Mouse (Mus musculus): ENCODE measurements around the gene Adamts4. TPM values are rescaled to one million over a fixed set of nuclear protein-coding genes. Genes with fewer than 3 reads are reported as not detected.

Adamts4 gene
- 8.2 and 9.2 TPM in 2 replicates for polyA plus RNA-seq (2016; fragmentation: Nextera tagmentation; extraction: Ambion mirVana)

- H3K4me2 ChIP-seq (replicated peaks) = peak within 1 kb of the TSS; percentile 50
- H3K4me3 ChIP-seq = peak within 1 kb of the TSS; percentile 25
- H3K9ac ChIP-seq (replicated peaks) = peak within 1 kb of the TSS; percentile 26
- WGBS = 23% methylated on average over 5 of the region's 5 CpGs
- H3K9me3 ChIP-seq = no peaks in the 10 kb centered on the region
- peak within 1 kb of the TSS; percentile 60 for H3K27ac ChIP-seq (replicated peaks)
- H3K27me3 ChIP-seq = peaks cover 8% of the 10 kb centered on the region; the same call in 1 of the 2 replicates
- no peaks in the 10 kb centered on the region for H3K36me3 ChIP-seq
- no peak for ATAC-seq (ENCODE audit: low FRiP score, low read depth)
- H3K4me1 ChIP-seq = peaks cover 53% of the 10 kb centered on the region
Observed at GRCm38 (mm10) chr1:171249913-171250600, at the start of gene Adamts4. TSS of gene Adamts4 (plus strand) at chr1:171250421.

- Histone ChIP-seq H3K4me2 (replicated peaks) (no peak overlapping the region), H3K27ac (replicated peaks) (no peak overlapping the region), H3K36me3 (no peaks in the 10 kb centered on the region), H3K27me3 (peaks cover 17% of the 10 kb centered on the region), H3K4me1 (peaks cover 6% of the 10 kb centered on the region), H3K4me3 (no peak overlapping the region), H3K9ac (replicated peaks) (no peak overlapping the region), H3K9me3 (no peaks in the 10 kb centered on the region)
- no peak for ATAC-seq (ENCODE audit: low FRiP score, low read depth)
- WGBS = 94% methylated on average over 1 of the region's 1 CpGs
Observed at GRCm38 (mm10) chr1:171200769-171201168, 49.5 kb upstream of the Adamts4 start.

DNA sequence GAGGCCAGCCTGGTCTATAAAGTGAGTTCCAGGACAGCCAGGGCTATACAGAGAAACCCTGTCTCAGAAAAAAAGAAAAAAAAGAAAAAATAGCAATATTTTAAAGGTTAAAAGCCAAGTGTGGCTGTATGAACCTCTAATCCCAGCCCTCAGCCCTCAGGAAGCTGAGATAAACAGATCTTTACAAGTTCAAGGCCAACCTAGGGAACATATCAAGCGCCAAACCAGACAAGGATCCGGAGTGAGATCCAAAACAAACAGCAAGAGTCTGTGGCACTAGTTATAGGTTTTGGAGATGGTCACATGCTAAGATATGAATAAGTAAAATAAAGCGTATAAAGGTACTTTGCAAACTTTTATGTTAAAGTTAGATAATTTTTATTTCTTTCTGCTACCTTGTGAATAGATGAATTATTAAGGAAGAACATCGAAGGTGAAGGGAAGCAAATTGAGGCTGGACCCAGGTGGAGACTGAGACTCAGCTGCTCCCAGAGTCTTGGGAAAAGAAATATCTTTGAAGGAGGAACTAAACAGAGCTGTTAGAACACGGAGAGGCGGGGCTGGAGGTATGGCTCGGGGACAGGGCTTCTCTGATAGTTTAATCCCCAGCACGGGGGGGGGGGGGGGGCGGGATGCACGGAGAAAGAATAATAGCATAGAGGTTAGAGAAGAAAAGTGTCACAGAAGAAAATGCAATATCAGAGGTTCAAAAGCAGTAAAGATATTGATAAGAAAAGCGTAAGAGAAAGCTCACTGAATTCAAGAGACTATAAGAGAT lies 46.6 kb upstream of the Adamts4 start:
- Histone ChIP-seq H3K9me3 (no peaks in the 10 kb centered on the region), H3K4me1 (no peaks in the 10 kb centered on the region), H3K4me3 (no peak overlapping the region), H3K27me3 (peaks cover 4% of the 10 kb centered on the region; the same call in 1 of the 2 replicates), H3K27ac (replicated peaks) (no peak overlapping the region), H3K36me3 (no peaks in the 10 kb centered on the region), H3K9ac (replicated peaks) (no peak overlapping the region), H3K4me2 (replicated peaks) (no peak overlapping the region)
- no peak for ATAC-seq (ENCODE audit: low FRiP score, low read depth)
- WGBS = 57% methylated on average over 9 of the region's 11 CpGs

DNA sequence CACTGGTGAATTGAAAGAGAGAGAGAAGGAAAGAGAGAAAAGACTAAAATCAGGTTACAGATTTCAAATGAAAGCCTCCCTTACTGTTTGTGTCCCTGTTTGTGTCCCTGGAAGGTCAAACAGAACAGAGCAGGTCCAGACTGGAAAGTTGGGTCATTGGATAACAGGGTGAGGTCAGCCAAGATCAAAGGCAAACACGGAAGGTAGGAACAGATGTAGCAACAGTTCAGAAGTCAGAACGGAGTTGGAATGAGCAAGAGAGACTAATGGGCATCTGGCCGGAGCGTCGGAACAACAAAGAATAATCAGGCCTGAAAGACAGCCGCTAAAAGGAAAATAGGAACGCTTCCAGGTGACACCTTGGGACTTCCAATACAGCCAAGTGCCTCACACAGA lies 46.0 kb upstream of the Adamts4 start:
- H3K27me3 ChIP-seq = no peaks in the 10 kb centered on the region; the same call in 1 of the 2 replicates
- H3K9me3 ChIP-seq = no peaks in the 10 kb centered on the region
- H3K4me2 ChIP-seq (replicated peaks) = no peak overlapping the region
- WGBS = 74% methylated on average over 7 of the region's 7 CpGs
- no peak overlapping the region for H3K27ac ChIP-seq (replicated peaks)
- no peak overlapping the region for H3K4me3 ChIP-seq
- H3K36me3 ChIP-seq = no peaks in the 10 kb centered on the region
- no peak for ATAC-seq (ENCODE audit: low FRiP score, low read depth)
- H3K4me1 ChIP-seq = no peaks in the 10 kb centered on the region
- no peak overlapping the region for H3K9ac ChIP-seq (replicated peaks)

GRCm38 (mm10) chr1:171205704-171206493 lies 44.3 kb upstream of the Adamts4 start:
- Histone ChIP-seq H3K27ac (replicated peaks) (no peak overlapping the region), H3K9ac (replicated peaks) (no peak overlapping the region), H3K4me2 (replicated peaks) (no peak overlapping the region), H3K36me3 (no peaks in the 10 kb centered on the region), H3K9me3 (no peaks in the 10 kb centered on the region), H3K27me3 (no peaks in the 10 kb centered on the region), H3K4me3 (no peak overlapping the region), H3K4me1 (no peaks in the 10 kb centered on the region)
- 70% methylated on average over 6 of the region's 6 CpGs for WGBS
- no peak for ATAC-seq (ENCODE audit: low FRiP score, low read depth)

DNA sequence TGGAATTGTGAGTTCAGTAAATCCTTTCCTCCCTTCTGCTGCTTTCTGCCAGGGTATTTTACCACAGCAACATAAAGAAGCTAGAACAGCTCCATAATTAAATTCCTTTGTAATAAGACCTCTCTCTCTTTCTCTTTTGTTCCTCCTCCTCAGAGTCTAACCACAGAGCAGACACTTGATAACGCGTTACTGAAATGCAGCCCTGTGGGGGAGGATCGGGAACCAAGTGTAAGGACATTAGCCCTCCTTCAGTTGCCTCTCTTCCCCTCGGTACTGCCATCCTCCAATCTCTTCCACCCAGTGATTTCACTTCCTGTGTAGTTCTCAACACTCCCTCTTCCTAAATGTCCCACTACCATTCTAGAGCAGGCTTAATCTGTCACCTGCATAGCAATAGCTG lies 40.8 kb upstream of the Adamts4 start:
- Histone ChIP-seq H3K4me2 (replicated peaks) (no peak overlapping the region), H3K4me1 (no peaks in the 10 kb centered on the region), H3K9me3 (no peaks in the 10 kb centered on the region), H3K36me3 (no peaks in the 10 kb centered on the region), H3K27me3 (no peaks in the 10 kb centered on the region), H3K27ac (replicated peaks) (no peak overlapping the region), H3K4me3 (no peak overlapping the region), H3K9ac (replicated peaks) (no peak overlapping the region)
- WGBS = 13% methylated on average over 4 of the region's 4 CpGs
- ATAC-seq (ENCODE audit: low FRiP score, low read depth) = no peak

GRCm38 (mm10) chr1:171212854-171213253 lies 37.4 kb upstream of the Adamts4 start:
- H3K4me3 ChIP-seq = no peak overlapping the region
- no peaks in the 10 kb centered on the region for H3K27me3 ChIP-seq
- no peaks in the 10 kb centered on the region for H3K4me1 ChIP-seq
- no peak for ATAC-seq (ENCODE audit: low FRiP score, low read depth)
- H3K9ac ChIP-seq (replicated peaks) = no peak overlapping the region
- H3K27ac ChIP-seq (replicated peaks) = no peak overlapping the region
- no peak overlapping the region for H3K4me2 ChIP-seq (replicated peaks)
- WGBS = 38% methylated on average over 3 of the region's 3 CpGs
- no peaks in the 10 kb centered on the region for H3K9me3 ChIP-seq
- H3K36me3 ChIP-seq = no peaks in the 10 kb centered on the region

DNA sequence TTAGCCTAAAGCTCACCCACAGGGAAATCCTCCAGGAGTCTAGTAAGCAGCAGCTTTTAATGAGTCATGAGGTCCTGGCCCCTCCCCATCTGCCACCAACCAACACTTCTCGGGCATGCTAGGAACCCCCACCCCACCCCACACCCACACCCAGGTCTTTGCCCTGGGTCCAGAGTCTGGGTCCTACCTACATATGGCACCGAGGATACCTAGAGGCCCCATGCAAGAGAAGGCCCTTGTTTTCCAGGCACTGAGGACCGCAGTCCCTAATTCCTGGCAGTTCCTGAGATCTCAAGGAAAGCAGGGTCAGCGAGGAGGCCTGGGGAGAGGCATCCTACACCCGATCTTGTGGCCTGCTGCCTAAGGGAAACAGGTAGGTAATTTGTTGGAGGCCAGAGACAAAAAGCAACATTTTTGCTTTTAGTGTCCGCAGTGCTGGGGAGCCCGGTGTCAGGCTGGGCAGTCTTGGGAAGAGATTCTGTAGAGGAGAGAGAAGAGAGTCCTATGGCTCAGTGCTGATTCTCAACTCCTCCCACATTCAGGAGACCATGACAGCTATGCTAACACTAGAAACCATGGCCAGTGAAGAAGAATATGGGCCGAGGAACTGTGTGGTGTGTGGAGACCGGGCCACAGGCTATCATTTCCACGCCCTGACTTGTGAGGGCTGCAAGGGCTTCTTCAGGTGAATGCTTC lies 36.3 kb upstream of the Adamts4 start, which contains the start of gene Nr1i3:
Gene Nr1i3 (plus strand): TSS at position 170 of the 696 bp plus-strand sequence.
- Histone ChIP-seq H3K9ac (replicated peaks) (no peak within 1 kb of the TSS), H3K4me2 (replicated peaks) (no peak within 1 kb of the TSS), H3K4me1 (no peaks in the 10 kb centered on the region), H3K27me3 (no peaks in the 10 kb centered on the region), H3K36me3 (peaks cover 4% of the 10 kb centered on the region; the same call in 1 of the 2 replicates), H3K4me3 (no peak within 1 kb of the TSS), H3K9me3 (no peaks in the 10 kb centered on the region), H3K27ac (replicated peaks) (no peak within 1 kb of the TSS)
- 70% methylated on average over 10 of the region's 10 CpGs for WGBS
- no peak for ATAC-seq (ENCODE audit: low FRiP score, low read depth)

DNA sequence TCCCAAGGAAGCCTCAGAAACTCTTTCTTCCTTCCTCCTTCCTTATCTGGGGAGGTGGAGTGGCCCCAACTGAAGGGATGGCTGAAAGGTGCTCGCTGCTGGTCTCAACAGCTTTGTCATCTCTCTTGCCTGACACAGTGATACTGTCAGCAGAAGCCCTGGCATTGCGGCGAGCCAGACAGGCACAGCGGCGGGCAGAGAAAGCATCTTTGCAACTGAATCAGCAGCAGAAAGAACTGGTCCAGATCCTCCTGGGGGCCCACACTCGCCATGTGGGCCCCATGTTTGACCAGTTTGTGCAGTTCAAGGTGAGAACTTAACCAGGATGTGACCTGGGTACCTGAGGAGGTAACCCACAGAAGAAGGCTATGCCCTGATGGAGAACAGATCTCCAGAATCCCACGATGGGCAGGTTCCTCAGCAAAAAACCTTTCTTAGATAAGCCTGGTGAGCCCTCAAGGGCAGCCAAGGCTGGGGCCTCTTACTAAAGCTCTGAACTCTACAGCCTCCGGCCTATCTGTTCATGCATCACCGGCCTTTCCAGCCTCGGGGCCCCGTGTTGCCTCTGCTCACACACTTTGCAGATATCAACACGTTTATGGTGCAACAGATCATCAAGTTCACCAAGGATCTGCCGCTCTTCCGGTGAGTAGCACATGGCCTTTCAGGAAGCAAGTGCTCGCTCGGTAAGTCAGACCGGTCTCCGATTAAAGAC lies 33.8 kb upstream of the Adamts4 start:
- Histone ChIP-seq H3K4me3 (no peak overlapping the region), H3K9me3 (no peaks in the 10 kb centered on the region), H3K27ac (replicated peaks) (no peak overlapping the region), H3K4me2 (replicated peaks) (no peak overlapping the region), H3K9ac (replicated peaks) (no peak overlapping the region), H3K36me3 (peaks cover 13% of the 10 kb centered on the region), H3K27me3 (no peaks in the 10 kb centered on the region), H3K4me1 (peaks cover 6% of the 10 kb centered on the region)
- WGBS = 89% methylated on average over 18 of the region's 18 CpGs
- no peak for ATAC-seq (ENCODE audit: low FRiP score, low read depth)

- 6% methylated on average over 10 of the region's 10 CpGs for WGBS
- H3K27ac ChIP-seq (replicated peaks) = no peak overlapping the region
- 0 out of 2 replicates have a peak, but pooled peaks have one; percentile 11 for ATAC-seq (ENCODE audit: low FRiP score, low read depth)
Observed at GRCm38 (mm10) chr1:171220871-171221270, 29.4 kb upstream of the Adamts4 start.

More at GRCm38 (mm10) chr1:171220871-171221270, 29.4 kb upstream of the Adamts4 start:
- H3K4me1 ChIP-seq = peaks cover 16% of the 10 kb centered on the region
- peak overlapping the region; percentile 82 for H3K4me2 ChIP-seq (replicated peaks)
- H3K9ac ChIP-seq (replicated peaks) = no peak overlapping the region
- H3K36me3 ChIP-seq = peaks cover 13% of the 10 kb centered on the region
- peak overlapping the region; percentile 56; the same call in 1 of the 2 replicates for H3K4me3 ChIP-seq
- no peaks in the 10 kb centered on the region for H3K27me3 ChIP-seq
- no peaks in the 10 kb centered on the region for H3K9me3 ChIP-seq
